Mouse (Mus musculus): ENCODE data around the gene Npsr1. TPM values are rescaled to one million over a fixed set of nuclear protein-coding genes. Genes with fewer than 3 reads are reported as not detected.

Npsr1 gene
- polyA plus RNA-seq, 1 experiment: not detected

- H3K9me3 ChIP-seq (replicated peaks; ENCODE audit: control insufficient read depth, insufficient read depth, low read length, poor library complexity, severe bottlenecking): no peaks in the 10 kb centered on the region
- no peak overlapping the region for H3K4me3 ChIP-seq (ENCODE audit: low read depth, low read length)
- no peak for TF ChIP-seq POLR2A (IDR thresholded peaks at IDR 0.05; ENCODE audit: insufficient read depth, low read length)
- TF ChIP-seq CTCF (IDR thresholded peaks at IDR 0.05; ENCODE audit: low read depth, low read length): no peak
- TF ChIP-seq EP300 (IDR thresholded peaks at IDR 0.05; ENCODE audit: insufficient read depth, low read depth, low read length): no peak
- H3K36me3 ChIP-seq (ENCODE audit: control insufficient read depth, insufficient read depth, low read length, poor library complexity, severe bottlenecking): no peaks in the 10 kb centered on the region
- no peaks in the 10 kb centered on the region for H3K27me3 ChIP-seq (ENCODE audit: control insufficient read depth, insufficient read depth, low read length, poor library complexity, severe bottlenecking)
- H3K9ac ChIP-seq (ENCODE audit: low read depth, poor library complexity, severe bottlenecking): no peak overlapping the region
- H3K27ac ChIP-seq (ENCODE audit: insufficient read depth, low read length): no peak overlapping the region
- H3K4me1 ChIP-seq (ENCODE audit: control insufficient read depth, insufficient read depth, low read length): no peaks in the 10 kb centered on the region
These were observed 185.7 kb downstream of the Npsr1 start for GRCm38 (mm10) chr9:24283536-24283935.

- H3K9ac ChIP-seq (ENCODE audit: low read depth, poor library complexity, severe bottlenecking): no peak overlapping the region
These were observed 186.7 kb downstream of the Npsr1 start for GRCm38 (mm10) chr9:24284239-24285084.

GRCm38 (mm10) chr9:24285419-24285818 lies 187.6 kb downstream of the Npsr1 start:
- TF ChIP-seq EP300 (IDR thresholded peaks at IDR 0.05; ENCODE audit: insufficient read depth, low read depth, low read length): no peak
- no peak for TF ChIP-seq POLR2A (IDR thresholded peaks at IDR 0.05; ENCODE audit: insufficient read depth, low read length)
- TF ChIP-seq CTCF (IDR thresholded peaks at IDR 0.05; ENCODE audit: low read depth, low read length): no peak
- H3K36me3 ChIP-seq (ENCODE audit: control insufficient read depth, insufficient read depth, low read length, poor library complexity, severe bottlenecking): no peaks in the 10 kb centered on the region
- no peaks in the 10 kb centered on the region for H3K9me3 ChIP-seq (replicated peaks; ENCODE audit: control insufficient read depth, insufficient read depth, low read length, poor library complexity, severe bottlenecking)

More at GRCm38 (mm10) chr9:24284239-24285084, 186.7 kb downstream of the Npsr1 start:
- TF ChIP-seq POLR2A (IDR thresholded peaks at IDR 0.05; ENCODE audit: insufficient read depth, low read length) (no peak), EP300 (IDR thresholded peaks at IDR 0.05; ENCODE audit: insufficient read depth, low read depth, low read length) (no peak), CTCF (IDR thresholded peaks at IDR 0.05; ENCODE audit: low read depth, low read length) (no peak)
- H3K27me3 ChIP-seq (ENCODE audit: control insufficient read depth, insufficient read depth, low read length, poor library complexity, severe bottlenecking): no peaks in the 10 kb centered on the region
- no peak overlapping the region for H3K4me3 ChIP-seq (ENCODE audit: low read depth, low read length)
- H3K9me3 ChIP-seq (replicated peaks; ENCODE audit: control insufficient read depth, insufficient read depth, low read length, poor library complexity, severe bottlenecking): no peaks in the 10 kb centered on the region
- no peaks in the 10 kb centered on the region for H3K4me1 ChIP-seq (ENCODE audit: control insufficient read depth, insufficient read depth, low read length)
- H3K36me3 ChIP-seq (ENCODE audit: control insufficient read depth, insufficient read depth, low read length, poor library complexity, severe bottlenecking): no peaks in the 10 kb centered on the region
- no peak overlapping the region for H3K27ac ChIP-seq (ENCODE audit: insufficient read depth, low read length)

GRCm38 (mm10) chr9:24291385-24291784 lies 193.6 kb downstream of the Npsr1 start:
- Histone ChIP-seq H3K9me3 (replicated peaks; ENCODE audit: control insufficient read depth, insufficient read depth, low read length, poor library complexity, severe bottlenecking) (no peaks in the 10 kb centered on the region), H3K27ac (ENCODE audit: insufficient read depth, low read length) (no peak overlapping the region), H3K4me3 (ENCODE audit: low read depth, low read length) (no peak overlapping the region), H3K36me3 (ENCODE audit: control insufficient read depth, insufficient read depth, low read length, poor library complexity, severe bottlenecking) (no peaks in the 10 kb centered on the region), H3K4me1 (ENCODE audit: control insufficient read depth, insufficient read depth, low read length) (no peaks in the 10 kb centered on the region), H3K27me3 (ENCODE audit: control insufficient read depth, insufficient read depth, low read length, poor library complexity, severe bottlenecking) (no peaks in the 10 kb centered on the region), H3K9ac (ENCODE audit: low read depth, poor library complexity, severe bottlenecking) (no peak overlapping the region)
- TF ChIP-seq CTCF (IDR thresholded peaks at IDR 0.05; ENCODE audit: low read depth, low read length) (no peak), EP300 (IDR thresholded peaks at IDR 0.05; ENCODE audit: insufficient read depth, low read depth, low read length) (no peak), POLR2A (IDR thresholded peaks at IDR 0.05; ENCODE audit: insufficient read depth, low read length) (no peak)

More at GRCm38 (mm10) chr9:24285419-24285818, 187.6 kb downstream of the Npsr1 start:
- Histone ChIP-seq H3K4me1 (ENCODE audit: control insufficient read depth, insufficient read depth, low read length) (no peaks in the 10 kb centered on the region), H3K27me3 (ENCODE audit: control insufficient read depth, insufficient read depth, low read length, poor library complexity, severe bottlenecking) (no peaks in the 10 kb centered on the region), H3K27ac (ENCODE audit: insufficient read depth, low read length) (no peak overlapping the region), H3K4me3 (ENCODE audit: low read depth, low read length) (no peak overlapping the region), H3K9ac (ENCODE audit: low read depth, poor library complexity, severe bottlenecking) (no peak overlapping the region)

- H3K27me3 ChIP-seq (ENCODE audit: control insufficient read depth, insufficient read depth, low read length, poor library complexity, severe bottlenecking): no peaks in the 10 kb centered on the region
- H3K4me1 ChIP-seq (ENCODE audit: control insufficient read depth, insufficient read depth, low read length): no peaks in the 10 kb centered on the region
- no peak overlapping the region for H3K9ac ChIP-seq (ENCODE audit: low read depth, poor library complexity, severe bottlenecking)
- no peak overlapping the region for H3K4me3 ChIP-seq (ENCODE audit: low read depth, low read length)
- TF ChIP-seq EP300 (IDR thresholded peaks at IDR 0.05; ENCODE audit: insufficient read depth, low read depth, low read length) (no peak), POLR2A (IDR thresholded peaks at IDR 0.05; ENCODE audit: insufficient read depth, low read length) (no peak), CTCF (IDR thresholded peaks at IDR 0.05; ENCODE audit: low read depth, low read length) (no peak)
- H3K36me3 ChIP-seq (ENCODE audit: control insufficient read depth, insufficient read depth, low read length, poor library complexity, severe bottlenecking): no peaks in the 10 kb centered on the region
- H3K27ac ChIP-seq (ENCODE audit: insufficient read depth, low read length): no peak overlapping the region
- H3K9me3 ChIP-seq (replicated peaks; ENCODE audit: control insufficient read depth, insufficient read depth, low read length, poor library complexity, severe bottlenecking): no peaks in the 10 kb centered on the region
These were observed 195.6 kb downstream of the Npsr1 start for GRCm38 (mm10) chr9:24293252-24293959.
